Mouse (Mus musculus) kidney, postnatal 0 days (tissue): ENCODE measurements around the gene Lhfpl3. TPM values are rescaled to one million over a fixed set of nuclear protein-coding genes. Genes with fewer than 3 reads are reported as not detected.

Source experiments
- ATAC-seq: fragments of 200-750 bp; cut with Nextera tagmentation; replicated peaks from 2 replicates; pipeline ENCODE4 v1.8.0; 2017; ENCODE audit warnings: low read depth, moderate number of reproducible peaks, moderate TSS enrichment, moderate library complexity; ENCODE audit not compliant: low FRiP score
- DNase-seq: peaks from one replicate; pipeline ENCODE4 v3.0.0-alpha.2; 2016; ENCODE audit warnings: low spot score
- H3K27ac ChIP-seq: fragments of 300-500 bp; sonication (generic); 2 replicates; pipeline ENCODE4 v1.5.1; 2014; ENCODE audit warnings: mild to moderate bottlenecking
- H3K27me3 ChIP-seq: fragments of 300-500 bp; sonication (generic); 2 replicates; pipeline ENCODE4 v1.6.1; 2014; ENCODE audit warnings: low read length, mixed read lengths; ENCODE audit not compliant: insufficient read depth
- H3K36me3 ChIP-seq: fragments of 300-500 bp; sonication (generic); 2 replicates; pipeline ENCODE4 v1.6.1; 2014; ENCODE audit warnings: low read length, mixed read lengths; ENCODE audit not compliant: insufficient read depth
- H3K4me1 ChIP-seq: fragments of 300-500 bp; sonication (generic); replicated peaks from 2 replicates; pipeline ENCODE4 v1.6.1; 2014; ENCODE audit warnings: antibody characterized with exemption, low read length, mixed read lengths; ENCODE audit not compliant: insufficient read depth
- H3K4me2 ChIP-seq: fragments of 300-500 bp; sonication (generic); 2 replicates; pipeline ENCODE4 v1.6.1; 2014; ENCODE audit warnings: mild to moderate bottlenecking, low read length, moderate library complexity, mixed read lengths
- H3K4me3 ChIP-seq: fragments of 300-500 bp; sonication (generic); replicated peaks from 2 replicates; pipeline ENCODE4 v1.5.1; 2014; ENCODE audit warnings: low read depth, low read length
- H3K9ac ChIP-seq: fragments of 300-500 bp; sonication (generic); 2 replicates; pipeline ENCODE4 v1.6.1; 2014; ENCODE audit warnings: low read depth, low read length
- H3K9me3 ChIP-seq: fragments of 300-500 bp; sonication (generic); replicated peaks from 2 replicates; pipeline ENCODE4 v1.6.1; 2016; ENCODE audit warnings: low read length, inconsistent platforms, mixed read lengths
- CTCF ChIP-seq: IDR thresholded peaks from 2 replicates; pipeline ENCODE4 v1.5.1; 2016; ENCODE audit warnings: antibody characterized with exemption, low read depth, mild to moderate bottlenecking, moderate library complexity
- WGBS: fragments of 180-500 bp; shearing (Covaris S2); extraction: QIAGEN DNeasy Blood & Tissue Kit; methylation state at CpG from one replicate; pipeline ENCODE4 v1.1.7; 2014; 5-methylcytosine and 5-hydroxymethylcytosine counted together
- polyA plus RNA-seq: library from polyadenylated mRNA; unstranded; fragments of >200 nt; fragmentation: Nextera tagmentation; extraction: Ambion mirVana; gene quantifications from 2 replicates; pipeline ENCODE4 v1.2.1, GENCODE M21; 2015

The Lhfpl3 gene
- polyA plus RNA-seq, 1 experiment from 2014 or later, result 1.3 TPM

GRCm38 (mm10) chr5:23034944-23035726 is 289.3 kb downstream of the Lhfpl3 start:
- no peak overlapping the region for H3K4me3 ChIP-seq
- no peaks in the 10 kb centered on the region for H3K27me3 ChIP-seq
- H3K27ac ChIP-seq, result no peak overlapping the region
- DNase-seq (no peak), ATAC-seq (no peak)
- H3K9ac ChIP-seq, result no peak overlapping the region
- 62% methylated on average over 6 of the region's 6 CpGs for WGBS
- H3K9me3 ChIP-seq, result no peaks in the 10 kb centered on the region
- no peak overlapping the region for H3K4me2 ChIP-seq
- no peaks in the 10 kb centered on the region for H3K4me1 ChIP-seq
- H3K36me3 ChIP-seq, result no peaks in the 10 kb centered on the region
- no peak for TF ChIP-seq CTCF

- H3K4me2 ChIP-seq, result no peak overlapping the region
- WGBS, result 77% methylated on average over 5 of the region's 5 CpGs
- H3K36me3 ChIP-seq, result no peaks in the 10 kb centered on the region
- no peaks in the 10 kb centered on the region for H3K9me3 ChIP-seq
- no peak overlapping the region for H3K27ac ChIP-seq
- ATAC-seq, result no peak
- no peak for TF ChIP-seq CTCF
- no peak overlapping the region for H3K9ac ChIP-seq
- H3K4me1 ChIP-seq, result no peaks in the 10 kb centered on the region
- no peak overlapping the region for H3K4me3 ChIP-seq
- DNase-seq, result no peak
- H3K27me3 ChIP-seq, result no peaks in the 10 kb centered on the region
Observed at GRCm38 (mm10) chr5:23035727-23036029, 289.8 kb downstream of the Lhfpl3 start.

GRCm38 (mm10) chr5:23040429-23040828 is 294.6 kb downstream of the Lhfpl3 start:
- Histone ChIP-seq H3K9ac (no peak overlapping the region), H3K27ac (no peak overlapping the region), H3K4me3 (no peak overlapping the region), H3K4me1 (no peaks in the 10 kb centered on the region), H3K27me3 (no peaks in the 10 kb centered on the region), H3K4me2 (no peak overlapping the region), H3K36me3 (no peaks in the 10 kb centered on the region), H3K9me3 (no peaks in the 10 kb centered on the region)
- ATAC-seq, result no peak
- no peak for DNase-seq
- TF ChIP-seq CTCF, result no peak
- 60% methylated on average over 4 of the region's 4 CpGs for WGBS

GRCm38 (mm10) chr5:23042862-23043261 is 297.0 kb downstream of the Lhfpl3 start:
- ATAC-seq (no peak), DNase-seq (no peak)
- H3K4me2 ChIP-seq, result no peak overlapping the region
- no peaks in the 10 kb centered on the region for H3K36me3 ChIP-seq
- H3K4me1 ChIP-seq, result no peaks in the 10 kb centered on the region
- TF ChIP-seq CTCF, result no peak
- H3K27ac ChIP-seq, result no peak overlapping the region
- no peak overlapping the region for H3K9ac ChIP-seq
- H3K27me3 ChIP-seq, result no peaks in the 10 kb centered on the region
- 86% methylated on average over 5 of the region's 5 CpGs for WGBS
- no peak overlapping the region for H3K4me3 ChIP-seq
- no peaks in the 10 kb centered on the region for H3K9me3 ChIP-seq

GRCm38 (mm10) chr5:23049083-23049663 is 303.3 kb downstream of the Lhfpl3 start:
- ATAC-seq, result no peak
- WGBS, result 50% methylated on average over 7 of the region's 7 CpGs
- no peak overlapping the region for H3K9ac ChIP-seq

GRCm38 (mm10) chr5:23051458-23051857 is 305.6 kb downstream of the Lhfpl3 start:
- no peaks in the 10 kb centered on the region for H3K4me1 ChIP-seq
- WGBS, result 80% methylated on average over 5 of the region's 5 CpGs
- ATAC-seq (no peak), DNase-seq (no peak)
- H3K27me3 ChIP-seq, result no peaks in the 10 kb centered on the region
- no peak overlapping the region for H3K4me3 ChIP-seq
- no peaks in the 10 kb centered on the region for H3K9me3 ChIP-seq
- H3K9ac ChIP-seq, result no peak overlapping the region
- no peak overlapping the region for H3K4me2 ChIP-seq
- TF ChIP-seq CTCF, result no peak
- no peak overlapping the region for H3K27ac ChIP-seq
- H3K36me3 ChIP-seq, result no peaks in the 10 kb centered on the region

More at GRCm38 (mm10) chr5:23049083-23049663, 303.3 kb downstream of the Lhfpl3 start:
- TF ChIP-seq CTCF, result no peak
- no peaks in the 10 kb centered on the region for H3K4me1 ChIP-seq
- H3K27me3 ChIP-seq, result no peaks in the 10 kb centered on the region
- no peak for DNase-seq
- H3K27ac ChIP-seq, result no peak overlapping the region
- no peaks in the 10 kb centered on the region for H3K36me3 ChIP-seq
- no peaks in the 10 kb centered on the region for H3K9me3 ChIP-seq
- H3K4me3 ChIP-seq, result no peak overlapping the region
- no peak overlapping the region for H3K4me2 ChIP-seq
